ENCODE assay signal across 22 mouse cellular contexts in genomic region chr4:56991951-56992350, GRCm38 (mm10). TPM values are rescaled to one million over a fixed set of nuclear protein-coding genes. Genes with fewer than 3 reads are reported as not detected.
"Had no signal": no experiment of that assay in that cellular context is flagged by ENCODE, and none has a peak within 500 bp of the region (broad histone marks: within the 10 kb centered on the region; RNA-seq: fewer than 3 reads in every experiment).

No protein-coding gene starts in this region.

- H3K9ac ChIP-seq: liver, embryonic 13.5 days; liver, embryonic 15.5 days; liver, postnatal 0 days; midbrain, embryonic 12.5 days; neural tube, embryonic 13.5 days; neural tube, embryonic 15.5 days had no signal

- ATAC-seq: liver, postnatal 0 days; midbrain, embryonic 16.5 days had no signal

- DNase-seq: liver; liver, embryonic 13.5 days; liver, postnatal 0 days; midbrain, embryonic 14.5 days; retina, postnatal 1 day; right cerebral cortex, adult 18-20 months; right cerebral cortex, postnatal 25 days; right cerebral cortex, postnatal 4 days; spleen, adult 18-20 months; thymus, adult 18-20 months; thymus, postnatal 14 days; thymus, postnatal 36 days had no signal

- H3K27ac ChIP-seq: liver, embryonic 13.5 days; liver, embryonic 15.5 days; midbrain, embryonic 12.5 days; neural tube, embryonic 13.5 days; neural tube, embryonic 15.5 days had no signal

- H3K4me2 ChIP-seq: liver, embryonic 11.5 days; liver, embryonic 13.5 days; liver, embryonic 15.5 days; midbrain, embryonic 12.5 days; neural tube, embryonic 13.5 days; neural tube, embryonic 15.5 days had no signal

- H3K4me1 ChIP-seq: liver, embryonic 15.5 days had no signal

- H3K9me3 ChIP-seq: liver, embryonic 13.5 days; liver, embryonic 15.5 days; neural tube, embryonic 15.5 days had no signal

- H3K36me3 ChIP-seq: liver, embryonic 13.5 days; liver, embryonic 15.5 days; midbrain, embryonic 12.5 days had no signal

- H3K4me3 ChIP-seq: liver, embryonic 13.5 days; liver, embryonic 15.5 days; midbrain, embryonic 12.5 days; myocyte; neural tube, embryonic 13.5 days; neural tube, embryonic 15.5 days had no signal

RNA-seq across cellular contexts. Expression of gene Frrs1l, which starts 1.8 kb away (rescaled TPM):
- total RNA-seq: megakaryocyte, adult 5-6 weeks; megakaryocyte-erythroid progenitor cell, adult 5-6 weeks had no signal
- polyA plus RNA-seq: liver, postnatal 0 days; myocyte; thymus, postnatal 0 days had no signal
